Mouse (Mus musculus): Measurements from ENCODE around the gene Trim69. TPM values are rescaled to one million over a fixed set of nuclear protein-coding genes. Genes with fewer than 3 reads are reported as not detected.

The Trim69 gene
- polyA plus RNA-seq, 1 experiment from 2014 or later: not detected

DNA sequence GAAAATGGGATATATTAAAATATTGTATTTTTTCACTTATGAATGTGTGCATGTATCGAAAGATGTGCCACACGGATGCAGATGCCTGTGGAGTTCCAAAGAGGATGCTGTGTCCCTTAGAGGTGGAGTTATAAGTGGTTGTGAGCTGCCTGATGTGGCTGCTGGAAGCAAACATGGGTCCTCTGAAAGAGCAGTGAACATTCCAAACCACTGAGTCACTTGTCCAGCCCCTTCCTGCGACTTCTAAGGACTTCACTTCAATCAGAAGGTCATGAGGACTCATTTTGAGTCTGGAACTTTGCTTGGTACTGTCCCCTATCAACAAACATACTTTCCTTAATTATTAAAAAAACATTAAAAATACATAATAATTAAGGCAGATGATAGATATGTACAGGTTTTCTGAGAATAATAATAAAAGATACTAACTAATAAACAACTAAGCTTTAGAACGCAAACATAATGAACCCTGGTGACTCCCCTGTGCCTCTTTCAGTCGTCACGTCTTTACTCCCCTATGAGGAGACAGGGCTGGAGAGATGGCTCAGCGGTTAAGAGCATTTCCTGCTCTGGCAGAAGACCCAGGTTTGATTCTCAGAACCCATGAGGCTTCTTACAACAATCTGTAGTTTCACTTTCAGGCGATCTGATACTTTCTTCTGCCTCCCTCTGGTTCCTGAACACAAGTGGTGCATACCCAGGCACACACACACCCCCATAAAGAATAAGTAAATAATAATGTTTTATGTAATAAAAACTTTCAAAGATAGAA, 19.7 kb downstream of the Trim69 start:
- H3K36me3 ChIP-seq (ENCODE audit: control insufficient read depth, insufficient read depth, low read length): no peaks in the 10 kb centered on the region
- H3K9me3 ChIP-seq (ENCODE audit: control insufficient read depth, low read length): no peaks in the 10 kb centered on the region
- no peak overlapping the region for H3K4me3 ChIP-seq (ENCODE audit: low read depth, low read length)
- 60% methylated on average over 8 of the region's 8 CpGs for WGBS
- DNase-seq (ENCODE audit: low spot score) (no peak), ATAC-seq (replicated peaks; ENCODE audit: low FRiP score) (no peak)
- no peak overlapping the region for H3K9ac ChIP-seq (ENCODE audit: low read depth, low read length)
- no peak overlapping the region for H3K4me2 ChIP-seq
- H3K27ac ChIP-seq (ENCODE audit: low read depth, low read length): no peak overlapping the region
- H3K4me1 ChIP-seq (replicated peaks; ENCODE audit: control insufficient read depth, insufficient read depth, low read length): no peaks in the 10 kb centered on the region
- no peaks in the 10 kb centered on the region for H3K27me3 ChIP-seq (replicated peaks; ENCODE audit: control insufficient read depth, insufficient read depth, low read length)

DNA sequence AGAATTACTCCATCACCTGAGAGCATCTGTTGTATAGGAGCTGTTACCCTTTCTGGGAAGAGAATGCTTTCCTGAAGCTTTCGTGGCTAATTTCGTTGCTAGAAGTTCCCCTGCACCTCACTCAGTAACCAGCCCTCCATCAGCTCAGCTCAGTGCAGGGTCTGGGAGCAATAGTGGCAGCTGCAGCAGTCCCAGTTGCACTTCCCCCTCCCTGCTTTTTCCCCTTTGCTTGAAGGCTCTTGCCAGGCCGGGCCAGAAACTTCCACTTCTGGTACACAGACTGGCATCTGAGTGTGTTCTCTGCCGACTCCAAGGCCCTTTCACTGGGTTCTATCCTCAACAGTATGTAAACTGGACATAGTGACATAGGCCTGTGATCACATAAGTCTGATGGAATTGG, 24.6 kb downstream of the Trim69 start:
- DNase-seq (ENCODE audit: low spot score): no peak
- H3K4me3 ChIP-seq (ENCODE audit: low read depth, low read length): no peak overlapping the region
- 79% methylated on average over 4 of the region's 4 CpGs for WGBS
- no peaks in the 10 kb centered on the region for H3K27me3 ChIP-seq (replicated peaks; ENCODE audit: control insufficient read depth, insufficient read depth, low read length)
- H3K4me1 ChIP-seq (replicated peaks; ENCODE audit: control insufficient read depth, insufficient read depth, low read length): no peaks in the 10 kb centered on the region; the same call in 1 of the 2 replicates
- H3K9ac ChIP-seq (ENCODE audit: low read depth, low read length): no peak overlapping the region
- H3K4me2 ChIP-seq: no peak overlapping the region
- no peaks in the 10 kb centered on the region for H3K9me3 ChIP-seq (ENCODE audit: control insufficient read depth, low read length)
- ATAC-seq (replicated peaks; ENCODE audit: low FRiP score): no peak
- no peak overlapping the region for H3K27ac ChIP-seq (ENCODE audit: low read depth, low read length)
- H3K36me3 ChIP-seq (ENCODE audit: control insufficient read depth, insufficient read depth, low read length): no peaks in the 10 kb centered on the region

DNA sequence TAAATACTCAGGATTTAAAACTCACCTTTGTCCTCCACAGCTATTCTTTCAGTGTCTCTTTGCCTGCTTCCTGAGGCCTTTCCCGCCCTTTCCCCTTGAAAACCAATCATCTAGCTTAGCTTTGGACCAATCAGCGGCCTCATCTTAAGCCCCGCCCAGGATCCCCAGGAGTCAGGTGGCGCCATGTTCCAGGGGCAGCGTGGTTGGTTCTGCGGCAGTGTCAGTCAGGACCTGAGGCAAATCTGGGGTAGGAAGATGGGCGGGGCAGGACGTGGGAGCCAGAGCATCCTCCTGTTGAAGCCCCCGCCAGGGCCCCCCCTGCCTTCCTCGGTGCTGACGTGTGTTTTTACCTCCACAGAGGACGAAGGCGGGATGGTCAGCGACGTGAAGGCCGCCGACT, 25.6 kb downstream of the Trim69 start, which contains the start of the genes Patl2 and Terb2:
Gene Patl2 (minus strand): TSS at position 84 of the 400 bp plus-strand sequence.
Gene Terb2 (plus strand): TSS at position 167 of the 400 bp plus-strand sequence.
- no peak for DNase-seq (ENCODE audit: low spot score)
- H3K36me3 ChIP-seq (ENCODE audit: control insufficient read depth, insufficient read depth, low read length): no peaks in the 10 kb centered on the region
- H3K4me3 ChIP-seq (ENCODE audit: low read depth, low read length): no peak within 1 kb of the TSS
- H3K9ac ChIP-seq (ENCODE audit: low read depth, low read length): no peak within 1 kb of the TSS
- H3K27me3 ChIP-seq (replicated peaks; ENCODE audit: control insufficient read depth, insufficient read depth, low read length): no peaks in the 10 kb centered on the region
- 70% methylated on average over 17 of the region's 17 CpGs for WGBS
- no peak for ATAC-seq (replicated peaks; ENCODE audit: low FRiP score)
- no peak within 1 kb of the TSS for H3K27ac ChIP-seq (ENCODE audit: low read depth, low read length)
- H3K4me1 ChIP-seq (replicated peaks; ENCODE audit: control insufficient read depth, insufficient read depth, low read length): no peaks in the 10 kb centered on the region; the same call in 1 of the 2 replicates
- no peaks in the 10 kb centered on the region for H3K9me3 ChIP-seq (ENCODE audit: control insufficient read depth, low read length)
- H3K4me2 ChIP-seq: no peak within 1 kb of the TSS

- Histone ChIP-seq H3K27ac (ENCODE audit: low read depth, low read length) (no peak overlapping the region), H3K9me3 (ENCODE audit: control insufficient read depth, low read length) (no peaks in the 10 kb centered on the region), H3K4me2 (no peak overlapping the region), H3K27me3 (replicated peaks; ENCODE audit: control insufficient read depth, insufficient read depth, low read length) (no peaks in the 10 kb centered on the region), H3K9ac (ENCODE audit: low read depth, low read length) (no peak overlapping the region), H3K4me3 (ENCODE audit: low read depth, low read length) (no peak overlapping the region), H3K36me3 (ENCODE audit: control insufficient read depth, insufficient read depth, low read length) (no peaks in the 10 kb centered on the region), H3K4me1 (replicated peaks; ENCODE audit: control insufficient read depth, insufficient read depth, low read length) (no peaks in the 10 kb centered on the region; the same call in 1 of the 2 replicates)
- 80% methylated on average over 3 of the region's 3 CpGs for WGBS
- DNase-seq (ENCODE audit: low spot score) (no peak), ATAC-seq (replicated peaks; ENCODE audit: low FRiP score) (no peak)
Measured at GRCm38 (mm10) chr2:122186751-122187150, 26.3 kb downstream of the Trim69 start.

- no peak for ATAC-seq (replicated peaks; ENCODE audit: low FRiP score)
- 59% methylated on average over 3 of the region's 3 CpGs for WGBS
- no peak overlapping the region for H3K9ac ChIP-seq (ENCODE audit: low read depth, low read length)
Measured at GRCm38 (mm10) chr2:122191849-122192248, 31.3 kb downstream of the Trim69 start.

GRCm38 (mm10) chr2:122194509-122194929, 34.0 kb downstream of the Trim69 start:
- WGBS: 52% methylated on average over 1 of the region's 1 CpGs
- no peak overlapping the region for H3K27ac ChIP-seq (ENCODE audit: low read depth, low read length)
- no peaks in the 10 kb centered on the region for H3K27me3 ChIP-seq (replicated peaks; ENCODE audit: control insufficient read depth, insufficient read depth, low read length)
- no peaks in the 10 kb centered on the region for H3K4me1 ChIP-seq (replicated peaks; ENCODE audit: control insufficient read depth, insufficient read depth, low read length)
- H3K4me2 ChIP-seq: no peak overlapping the region
- H3K36me3 ChIP-seq (ENCODE audit: control insufficient read depth, insufficient read depth, low read length): no peaks in the 10 kb centered on the region
- ATAC-seq (replicated peaks; ENCODE audit: low FRiP score): peak; percentile 49; the same call in 1 of the 2 replicates
- H3K9me3 ChIP-seq (ENCODE audit: control insufficient read depth, low read length): no peaks in the 10 kb centered on the region
- DNase-seq (ENCODE audit: low spot score): no peak
- no peak overlapping the region for H3K9ac ChIP-seq (ENCODE audit: low read depth, low read length)
- H3K4me3 ChIP-seq (ENCODE audit: low read depth, low read length): no peak overlapping the region

More at GRCm38 (mm10) chr2:122191849-122192248, 31.3 kb downstream of the Trim69 start:
- no peaks in the 10 kb centered on the region for H3K27me3 ChIP-seq (replicated peaks; ENCODE audit: control insufficient read depth, insufficient read depth, low read length)
- H3K4me3 ChIP-seq (ENCODE audit: low read depth, low read length): no peak overlapping the region
- no peak for DNase-seq (ENCODE audit: low spot score)
- no peak overlapping the region for H3K27ac ChIP-seq (ENCODE audit: low read depth, low read length)
- H3K36me3 ChIP-seq (ENCODE audit: control insufficient read depth, insufficient read depth, low read length): no peaks in the 10 kb centered on the region
- no peaks in the 10 kb centered on the region; the same call in 1 of the 2 replicates for H3K4me1 ChIP-seq (replicated peaks; ENCODE audit: control insufficient read depth, insufficient read depth, low read length)
- H3K9me3 ChIP-seq (ENCODE audit: control insufficient read depth, low read length): no peaks in the 10 kb centered on the region
- H3K4me2 ChIP-seq: no peak overlapping the region

DNA sequence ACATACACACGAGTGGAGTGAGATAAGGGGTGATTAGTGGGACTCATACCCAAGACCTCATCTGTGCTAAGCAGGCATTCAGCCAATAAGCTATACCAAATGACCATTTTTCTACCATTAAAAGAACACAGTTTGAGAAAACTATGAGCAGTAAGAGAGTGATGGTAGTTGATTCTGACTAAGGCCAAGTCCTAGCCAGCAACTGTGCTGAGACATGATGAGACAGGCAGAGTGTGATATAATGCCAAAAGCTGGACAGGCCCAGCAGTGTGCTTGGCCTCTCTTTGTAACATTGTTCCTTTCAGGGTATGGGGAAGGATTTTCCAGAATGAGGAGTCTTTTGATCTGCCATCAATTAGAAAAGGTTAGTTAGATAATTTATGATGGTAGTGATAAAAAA, 41.0 kb downstream of the Trim69 start:
- Histone ChIP-seq H3K4me1 (replicated peaks; ENCODE audit: control insufficient read depth, insufficient read depth, low read length) (no peaks in the 10 kb centered on the region), H3K27me3 (replicated peaks; ENCODE audit: control insufficient read depth, insufficient read depth, low read length) (no peaks in the 10 kb centered on the region), H3K4me3 (ENCODE audit: low read depth, low read length) (no peak overlapping the region), H3K27ac (ENCODE audit: low read depth, low read length) (no peak overlapping the region), H3K4me2 (no peak overlapping the region), H3K36me3 (ENCODE audit: control insufficient read depth, insufficient read depth, low read length) (no peaks in the 10 kb centered on the region), H3K9me3 (ENCODE audit: control insufficient read depth, low read length) (no peaks in the 10 kb centered on the region), H3K9ac (ENCODE audit: low read depth, low read length) (no peak overlapping the region)
- ATAC-seq (replicated peaks; ENCODE audit: low FRiP score) (no peak), DNase-seq (ENCODE audit: low spot score) (peak; percentile 9)
- WGBS: 57% methylated on average over 1 of the region's 1 CpGs

DNA sequence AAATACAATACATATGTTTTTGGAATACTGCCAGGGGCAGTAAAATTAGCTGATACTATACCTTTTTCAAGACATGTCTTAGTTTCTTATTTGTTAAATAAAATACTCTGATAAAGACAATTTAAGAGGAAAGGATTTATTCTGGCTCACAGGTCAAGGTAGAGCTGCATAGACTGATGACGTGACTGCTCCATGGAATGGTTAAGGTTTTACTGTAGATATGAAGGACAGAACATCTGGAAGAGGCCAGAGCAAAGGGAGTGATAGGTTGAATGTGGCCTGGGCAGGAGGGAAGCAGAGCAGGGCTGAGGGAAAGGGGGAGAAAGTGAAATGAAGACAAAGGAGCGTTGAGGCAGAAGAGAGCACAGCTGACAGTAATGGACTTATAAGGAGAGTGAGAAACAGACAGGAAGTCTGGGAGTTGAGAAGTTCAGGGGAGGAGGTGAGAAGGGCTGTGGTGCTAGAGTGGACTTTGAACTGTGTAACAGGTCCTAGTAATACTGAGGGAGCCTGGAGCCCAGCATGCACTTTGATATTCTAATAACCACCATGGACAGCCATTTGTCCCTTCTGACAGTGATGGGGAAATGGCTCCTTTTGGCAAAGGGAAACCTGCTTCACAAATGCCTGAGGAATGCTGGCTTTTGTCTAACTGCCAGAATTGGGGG, 46.1 kb downstream of the Trim69 start:
- H3K4me2 ChIP-seq: no peak overlapping the region
- H3K9me3 ChIP-seq (ENCODE audit: control insufficient read depth, low read length): no peaks in the 10 kb centered on the region
- no peak overlapping the region for H3K27ac ChIP-seq (ENCODE audit: low read depth, low read length)
- no peak for ATAC-seq (replicated peaks; ENCODE audit: low FRiP score)
- H3K27me3 ChIP-seq (replicated peaks; ENCODE audit: control insufficient read depth, insufficient read depth, low read length): no peaks in the 10 kb centered on the region
- 49% methylated on average over 2 of the region's 2 CpGs for WGBS
- DNase-seq (ENCODE audit: low spot score): no peak
- no peaks in the 10 kb centered on the region for H3K4me1 ChIP-seq (replicated peaks; ENCODE audit: control insufficient read depth, insufficient read depth, low read length)
- no peak overlapping the region for H3K9ac ChIP-seq (ENCODE audit: low read depth, low read length)
- H3K4me3 ChIP-seq (ENCODE audit: low read depth, low read length): no peak overlapping the region
- H3K36me3 ChIP-seq (ENCODE audit: control insufficient read depth, insufficient read depth, low read length): no peaks in the 10 kb centered on the region

Data from liver, embryonic 11.5 days (tissue).